Mouse (Mus musculus) cortical plate, adult 2 months (tissue): ENCODE data around the gene Map3k1.

Experiments
- CTCF ChIP-seq: fragments of 200-500 bp; IDR thresholded peaks from 2 replicates; pipeline ENCODE4 v1.5.1; 2011; ENCODE audit warnings: mild to moderate bottlenecking, control low read depth, low read length; ENCODE audit not compliant: insufficient read depth; ENCODE audit errors: extremely low read depth
- POLR2A ChIP-seq: fragments of 200-500 bp; IDR thresholded peaks from 2 replicates; pipeline ENCODE4 v1.6.1; 2011; ENCODE audit warnings: mild to moderate bottlenecking, low read length, control low read depth; ENCODE audit not compliant: insufficient read depth; ENCODE audit errors: extremely low read depth

DNA sequence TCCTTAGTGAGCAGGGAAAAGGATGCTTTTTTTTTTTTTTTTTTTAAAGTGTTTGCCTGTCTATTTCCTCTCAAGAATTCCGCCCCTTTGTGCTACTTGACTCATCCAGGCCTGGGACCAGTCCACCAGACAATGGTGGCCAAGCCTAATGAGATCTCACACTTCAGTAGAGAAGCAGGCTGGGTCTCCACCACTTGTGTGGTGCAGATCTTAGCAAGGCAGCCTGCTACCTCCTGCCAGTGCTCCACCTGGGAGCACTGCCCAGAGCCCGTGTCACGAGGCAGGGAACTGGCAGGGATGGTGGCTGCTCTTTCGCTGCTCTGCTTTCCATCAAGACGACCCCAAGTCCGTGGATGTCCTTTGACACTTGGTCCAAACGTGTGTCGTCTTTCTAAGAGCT, 25.3 kb downstream of the Map3k1 start:
- TF ChIP-seq POLR2A: no peak
- no peak for TF ChIP-seq CTCF
